Mouse (Mus musculus) ZHBTc4 (cell line): ENCODE measurements at regions not wholly inside any gene's neighbourhood (a gene's known extent, or its start where the extent isn't known, plus 50 kb on each side); places are given as distances from the start of the nearest gene placed in this dataset.
A peak's percentile ranks its signal among the peaks of the same experiment; 100 is the strongest.

Experiments
- DNase-seq: peaks from one replicate; pipeline ENCODE4 v3.0.0-alpha.2; 2011; ENCODE audit warnings: low read depth, low spot score

DNA sequence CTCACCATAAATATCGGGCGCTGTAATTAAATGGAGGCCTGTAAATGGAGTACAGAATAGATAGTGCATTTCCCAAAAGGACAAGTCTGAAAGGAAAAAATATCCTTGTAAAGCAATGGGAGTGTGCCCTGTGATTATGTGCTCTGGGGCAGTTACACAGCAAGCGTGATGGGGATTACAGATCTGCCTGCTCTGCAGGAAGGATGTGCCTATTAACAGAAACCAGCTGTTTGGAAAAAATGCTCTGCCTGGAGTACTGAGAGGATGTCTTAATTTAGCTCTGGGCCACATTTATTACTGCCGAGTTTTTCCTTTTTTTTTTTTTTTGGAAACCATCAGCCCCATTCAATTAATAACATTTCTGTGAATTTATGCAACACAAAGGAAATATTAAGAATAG is 344.9 kb upstream of the Tpk1 start:
- no peak for DNase-seq

DNA sequence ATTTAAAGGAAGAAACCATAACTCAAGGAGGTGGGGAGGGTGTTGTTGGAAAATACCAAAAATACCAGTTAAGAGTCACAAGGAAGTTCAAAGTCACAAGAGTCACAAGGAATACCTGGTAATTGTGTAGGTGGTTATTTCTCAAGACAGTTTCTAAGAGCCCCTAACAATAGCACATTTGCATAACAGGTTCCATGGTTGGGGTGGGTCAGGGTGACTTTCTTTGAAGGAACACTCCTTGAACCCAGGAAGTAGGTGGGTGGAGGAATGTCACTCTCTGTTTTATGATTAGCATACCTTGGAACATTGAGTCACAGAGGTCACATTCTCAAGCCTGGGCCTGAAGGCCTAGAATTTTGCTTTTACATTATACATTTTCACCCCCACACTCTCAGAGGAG is 341.1 kb upstream of the Tpk1 start:
- peak; percentile 67 for DNase-seq
